Mouse (Mus musculus) layer of hippocampus, adult 8-10 months (tissue): ENCODE measurements around the gene Clasp1. TPM values are rescaled to one million over a fixed set of nuclear protein-coding genes. Genes with fewer than 3 reads are reported as not detected.

Experiments used
- DNase-seq, 2 experiments: peaks; one replicate each; pipeline ENCODE4 v3.0.0; 2022; ENCODE audit warnings: low spot score in 2 of 2
- total RNA-seq, 4 experiments: library from RNA; stranded (reverse); gene quantifications; 2 replicates each; pipeline ENCODE4 v1.2.4; 2022

Clasp1 gene
- total RNA-seq, 4 experiments from 2014 or later: 88.8 to 120 (median 111) TPM

DNA sequence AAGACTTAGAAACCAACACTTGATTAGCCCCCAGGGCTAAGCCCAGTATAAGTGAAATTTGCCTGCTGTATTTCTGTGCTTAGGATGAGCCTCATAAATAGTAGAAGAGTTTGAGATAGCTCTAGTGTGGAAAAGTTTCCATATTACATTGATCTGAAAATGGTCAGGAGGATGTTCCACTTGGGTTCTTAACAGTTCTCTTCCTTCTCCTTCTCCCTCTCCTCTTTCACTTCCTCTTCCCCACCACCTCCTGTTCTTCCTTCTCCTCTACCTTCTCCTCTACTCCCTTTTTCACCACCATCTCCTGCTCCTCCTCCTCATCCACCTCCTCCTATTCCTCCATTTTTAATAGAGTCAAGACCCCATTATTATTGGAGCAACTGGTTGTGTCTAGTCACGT lies 59.4 kb downstream of the Clasp1 start:
- no peak for DNase-seq

GRCm38 (mm10) chr1:118450891-118451450 lies 62.1 kb downstream of the Clasp1 start:
- DNase-seq: no peak

GRCm38 (mm10) chr1:118453577-118453976 lies 64.7 kb downstream of the Clasp1 start:
- no peak for DNase-seq

DNA sequence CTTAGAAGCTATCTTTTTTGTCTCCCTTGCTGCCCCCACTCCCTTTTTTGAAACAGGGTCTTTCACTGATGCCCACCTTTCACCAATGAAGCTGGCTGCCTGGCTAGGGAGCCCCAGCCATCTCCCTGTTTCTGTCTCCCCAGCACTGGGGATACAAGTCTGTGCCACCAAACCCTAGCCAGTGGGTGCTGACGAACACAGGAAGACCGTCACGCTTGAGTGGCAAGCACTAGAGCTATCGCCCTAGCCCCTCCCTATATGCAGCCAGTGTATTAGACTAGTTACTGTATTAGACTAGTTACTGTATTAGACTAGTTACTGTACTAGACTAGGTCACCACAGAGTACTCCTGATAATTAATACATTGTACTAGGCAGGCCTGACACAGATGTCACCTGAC lies 66.0 kb downstream of the Clasp1 start:
- DNase-seq: no peak

DNA sequence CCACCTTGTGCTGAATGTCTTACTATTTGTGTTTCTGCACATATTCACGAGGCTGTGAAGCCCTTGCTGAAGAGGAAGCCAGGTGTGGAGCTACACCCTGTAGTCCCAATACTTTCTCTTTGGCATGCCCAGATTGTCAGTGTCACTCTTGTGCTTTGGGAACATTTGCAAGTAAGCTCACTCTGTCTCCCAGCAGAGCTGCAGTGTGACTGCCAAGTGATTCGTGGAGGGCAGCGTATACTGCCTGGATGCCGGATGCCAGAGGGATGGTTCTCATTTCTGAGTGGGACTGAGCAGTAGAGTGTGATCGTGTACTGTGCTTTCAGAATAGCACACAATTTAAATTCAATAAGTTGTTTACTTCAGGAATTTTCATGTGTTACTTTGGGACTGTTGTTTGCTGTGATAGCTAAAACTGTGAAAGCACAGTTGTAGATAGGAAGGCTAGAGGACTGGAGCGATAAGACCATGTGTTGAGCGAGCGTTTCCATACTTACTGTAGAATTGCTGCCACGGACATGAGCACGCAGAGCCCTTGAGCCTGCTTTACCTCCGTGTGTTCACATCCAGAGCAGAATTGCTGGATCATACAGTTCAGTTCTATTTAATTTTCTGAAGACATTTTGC lies 68.5 kb downstream of the Clasp1 start:
- peak; percentile 45 to 52 for DNase-seq

GRCm38 (mm10) chr1:118457883-118458259 lies 69.0 kb downstream of the Clasp1 start:
- DNase-seq: no peak

DNA sequence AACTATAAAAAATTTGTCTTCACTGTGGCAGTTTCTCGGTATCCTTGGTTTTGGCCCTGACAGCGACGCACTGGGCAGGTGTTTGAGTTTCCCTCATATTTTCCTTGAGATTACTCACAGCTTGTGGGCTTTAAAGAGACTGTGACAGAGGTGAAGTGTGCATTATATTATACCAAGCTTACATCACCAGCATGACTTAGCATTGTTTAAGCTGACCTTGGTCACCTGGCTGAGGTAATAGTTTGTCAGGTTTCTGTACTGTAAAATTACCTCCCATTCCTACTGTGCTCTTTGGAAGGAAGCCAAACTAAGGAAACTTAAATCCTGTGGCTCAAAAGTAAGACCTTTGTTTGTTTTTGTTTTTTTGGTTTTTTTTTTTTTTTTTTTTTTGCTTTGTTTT lies 69.4 kb downstream of the Clasp1 start:
- DNase-seq: no peak

- peak; percentile 87 to 91 for DNase-seq
Measured at GRCm38 (mm10) chr1:118458963-118459920, 70.4 kb downstream of the Clasp1 start.

DNA sequence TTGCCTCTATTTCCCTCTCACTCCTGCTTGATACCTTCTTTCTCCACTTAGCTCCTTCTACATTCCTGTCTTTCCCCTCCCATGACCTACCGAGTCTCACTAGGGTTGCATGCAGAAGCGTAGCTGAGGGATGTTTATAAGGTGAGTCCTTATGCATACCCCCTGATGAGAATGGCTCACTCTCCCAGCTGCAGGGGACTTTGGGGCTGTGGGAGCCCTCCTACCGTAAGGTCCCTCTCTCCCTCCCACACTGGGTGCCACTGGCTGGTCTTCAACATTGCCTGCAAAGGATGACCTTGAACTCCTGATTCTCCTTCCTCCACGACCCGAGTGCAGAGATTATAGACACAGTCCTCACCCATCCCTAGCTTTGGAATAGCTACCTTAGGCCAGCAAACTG lies 71.9 kb downstream of the Clasp1 start:
- no peak for DNase-seq

GRCm38 (mm10) chr1:118466041-118466440 lies 77.2 kb downstream of the Clasp1 start:
- DNase-seq: no peak

GRCm38 (mm10) chr1:118472386-118472785 lies 83.5 kb downstream of the Clasp1 start:
- DNase-seq: no peak

DNA sequence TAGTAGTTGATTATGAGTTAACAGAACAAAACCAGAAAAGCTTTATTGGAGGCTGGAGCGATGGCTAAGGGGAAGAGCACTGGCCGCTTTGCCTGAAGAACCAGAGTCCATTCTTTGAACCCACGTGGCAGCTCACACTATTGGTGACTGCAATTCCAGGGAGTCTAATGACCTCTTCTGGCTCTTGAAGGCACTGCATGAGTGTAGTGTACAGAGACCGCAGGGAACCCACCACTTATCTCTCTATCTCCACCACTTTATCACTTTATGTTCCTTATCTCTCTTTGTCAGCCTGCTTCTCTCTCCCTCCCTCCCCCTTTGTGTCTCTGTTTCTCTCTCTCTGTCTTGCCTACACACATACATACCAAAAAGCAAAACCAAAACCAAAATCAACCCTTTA lies 88.1 kb downstream of the Clasp1 start:
- DNase-seq: no peak

DNA sequence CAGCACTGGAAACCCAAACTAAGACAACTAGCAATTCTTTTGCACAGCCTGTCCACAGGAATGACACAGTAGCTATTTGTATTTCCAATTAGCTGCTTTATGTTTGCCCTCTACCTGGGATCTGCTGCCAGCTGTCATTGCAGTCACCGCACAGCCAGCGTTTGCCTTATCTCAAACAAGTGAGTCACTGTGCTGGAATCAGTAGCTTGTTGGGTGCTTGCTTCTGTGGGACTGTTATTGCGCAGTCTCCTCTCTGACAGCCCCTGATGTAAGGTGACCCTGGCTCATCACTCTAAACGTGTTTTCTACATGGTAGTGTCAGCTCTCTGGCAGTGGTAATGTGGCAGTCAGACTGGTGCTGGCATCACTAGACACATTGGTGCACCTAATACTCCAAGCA lies 90.4 kb downstream of the Clasp1 start:
- DNase-seq: no peak

DNA sequence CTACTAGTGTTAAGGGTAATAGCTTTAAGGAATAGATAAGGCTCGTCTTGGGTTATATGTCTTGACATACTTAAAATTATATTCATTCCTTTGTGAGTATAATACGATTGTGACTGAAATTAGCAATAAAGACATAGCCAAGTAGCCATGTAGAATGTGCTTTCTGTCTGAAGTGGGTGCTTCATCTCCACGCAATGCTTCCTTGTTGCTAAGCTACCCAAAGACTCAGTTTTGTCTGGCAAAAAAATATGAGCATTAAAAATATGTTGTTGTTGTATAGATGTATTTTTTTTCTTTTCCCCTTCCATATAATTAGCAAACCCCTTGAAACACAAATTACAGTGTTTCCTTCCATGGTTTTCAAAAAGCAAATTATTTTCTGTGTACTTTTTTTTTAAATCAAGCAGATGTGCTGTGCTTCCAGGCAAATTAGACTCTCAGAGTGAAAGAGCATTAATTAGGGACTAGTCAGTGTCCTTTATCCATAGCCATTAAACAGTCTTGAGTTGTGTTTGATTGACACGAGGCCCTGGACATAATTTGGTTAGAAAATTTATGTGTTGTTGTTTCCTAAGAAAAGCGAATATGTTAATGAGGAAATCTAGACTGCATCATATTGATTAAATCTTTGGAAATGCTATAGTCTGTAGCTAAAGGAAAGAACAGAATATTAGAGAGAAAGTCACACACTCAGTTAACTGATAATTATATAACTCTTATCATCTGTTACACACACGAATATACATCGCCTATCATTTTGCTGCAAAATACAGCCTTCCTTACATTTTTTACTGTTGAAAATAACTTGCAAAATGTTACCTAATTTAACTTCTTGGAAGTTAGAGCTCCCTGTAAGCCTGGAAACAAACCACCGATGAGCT lies 91.9 kb downstream of the Clasp1 start:
- no peak for DNase-seq

DNA sequence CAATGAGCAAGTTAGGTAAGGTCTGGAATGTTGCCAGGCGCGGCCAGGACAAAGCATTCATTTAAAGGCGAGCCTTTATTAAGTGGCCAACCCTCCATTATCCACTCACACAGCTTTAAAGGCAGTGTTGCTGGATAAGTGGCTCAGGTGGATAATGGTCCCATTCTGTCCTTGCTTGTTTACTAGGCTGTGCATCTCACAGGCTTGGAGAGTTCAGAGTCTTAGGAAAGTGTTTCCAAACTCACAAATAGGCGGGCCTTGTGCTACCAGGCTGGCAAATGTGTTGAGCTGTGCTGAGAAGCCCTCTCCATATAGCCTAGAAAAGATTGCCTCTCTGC lies 92.5 kb downstream of the Clasp1 start:
- DNase-seq: no peak

DNA sequence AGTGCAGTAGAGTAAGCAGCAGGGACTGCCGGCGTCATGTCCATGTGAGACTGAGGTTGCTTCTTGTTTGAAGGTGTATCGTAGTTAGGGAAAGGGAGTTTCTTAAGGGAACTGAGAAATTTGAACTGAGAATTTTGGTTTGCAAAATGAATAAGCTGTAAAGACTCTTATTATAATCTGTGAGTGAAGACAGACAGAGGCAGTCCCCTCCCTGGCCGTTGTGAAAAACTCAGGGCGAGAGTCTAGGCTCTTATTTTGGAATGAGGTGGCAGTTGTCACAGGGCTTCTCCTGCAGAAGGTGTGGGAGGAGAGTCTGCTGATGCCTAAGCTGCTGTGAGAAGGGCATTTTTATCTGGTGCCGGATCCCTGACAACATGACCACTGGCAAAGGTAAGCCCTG lies 92.8 kb downstream of the Clasp1 start:
- no peak for DNase-seq

DNA sequence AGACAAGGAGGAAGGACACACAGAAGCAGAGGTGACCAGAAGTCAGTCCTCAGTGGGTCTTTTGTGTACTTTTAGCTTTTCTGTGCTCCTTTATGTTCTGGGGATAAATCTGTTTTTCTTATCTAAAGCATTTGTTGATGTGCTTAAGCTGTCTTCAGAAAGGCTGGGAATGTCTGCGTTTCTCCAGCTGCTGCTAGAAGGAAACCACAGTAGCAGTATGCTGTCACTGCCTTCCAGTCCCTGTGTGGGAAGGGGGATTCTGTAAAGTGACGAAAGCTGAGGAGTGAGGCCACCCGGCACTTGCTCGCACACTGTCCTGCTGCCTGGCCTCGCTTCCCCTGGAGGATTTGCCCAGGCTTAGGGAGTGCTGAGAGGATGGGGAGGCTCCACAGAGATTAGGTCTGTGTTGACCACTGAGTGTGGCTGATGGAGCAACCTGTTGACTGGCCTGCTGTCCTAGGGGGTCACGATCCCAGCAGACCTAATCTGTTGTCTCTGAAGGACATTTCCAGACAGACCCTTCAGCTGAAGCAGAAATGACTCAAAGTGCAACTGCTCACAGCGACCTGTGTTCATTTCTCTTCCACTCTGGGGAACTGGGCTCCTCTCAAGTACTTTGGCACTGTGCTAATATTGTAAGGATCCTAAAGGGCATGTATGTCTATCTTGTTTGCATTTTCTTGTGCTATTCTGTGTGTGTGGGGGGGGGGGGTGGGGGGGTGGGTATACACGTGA lies 93.6 kb downstream of the Clasp1 start:
- DNase-seq: no peak

GRCm38 (mm10) chr1:118483504-118484096 lies 94.7 kb downstream of the Clasp1 start:
- no peak for DNase-seq

- no peak for DNase-seq
Measured at GRCm38 (mm10) chr1:118485572-118485971, 96.7 kb downstream of the Clasp1 start.

GRCm38 (mm10) chr1:118486021-118486420 lies 97.2 kb downstream of the Clasp1 start:
- no peak for DNase-seq
